Mouse (Mus musculus) hindbrain, postnatal 0 days (tissue): ENCODE measurements around the gene Ccr6. TPM values are rescaled to one million over a fixed set of nuclear protein-coding genes. Genes with fewer than 3 reads are reported as not detected.

Experiments
- ATAC-seq: fragments of 200-750 bp; cut with Nextera tagmentation; 2 replicates; pipeline ENCODE4 v1.8.0; 2017; ENCODE audit warnings: mild to moderate bottlenecking, moderate TSS enrichment, moderate library complexity
- DNase-seq: peaks from one replicate; pipeline ENCODE4 v3.0.0-alpha.2; 2015; ENCODE audit warnings: low spot score
- H3K27ac ChIP-seq: fragments of 300-500 bp; sonication (generic); 2 replicates; pipeline ENCODE4 v1.5.1; 2014; ENCODE audit warnings: mild to moderate bottlenecking
- H3K27me3 ChIP-seq: fragments of 300-500 bp; sonication (generic); 2 replicates; pipeline ENCODE4 v1.6.1; 2014; ENCODE audit warnings: low read length, mixed read lengths; ENCODE audit not compliant: insufficient read depth
- H3K36me3 ChIP-seq: fragments of 300-500 bp; sonication (generic); 2 replicates; pipeline ENCODE4 v1.6.1; 2014; ENCODE audit warnings: low read length, mixed read lengths; ENCODE audit not compliant: insufficient read depth
- H3K4me1 ChIP-seq: fragments of 300-500 bp; sonication (generic); 2 replicates; pipeline ENCODE4 v1.6.1; 2014; ENCODE audit warnings: antibody characterized with exemption, low read length, mixed read lengths; ENCODE audit not compliant: insufficient read depth
- H3K4me2 ChIP-seq: fragments of 300-500 bp; sonication (generic); 2 replicates; pipeline ENCODE4 v1.6.1; 2014; ENCODE audit warnings: low read depth, mild to moderate bottlenecking, low read length, moderate library complexity, mixed read lengths
- H3K4me3 ChIP-seq: fragments of 300-500 bp; sonication (generic); 2 replicates; pipeline ENCODE4 v1.5.1; 2014; ENCODE audit warnings: low read length
- H3K9ac ChIP-seq: fragments of 300-500 bp; sonication (generic); replicated peaks from 2 replicates; pipeline ENCODE4 v1.6.1; 2014; ENCODE audit warnings: mild to moderate bottlenecking, low read length, moderate library complexity, mixed read lengths
- H3K9me3 ChIP-seq: fragments of 300-500 bp; sonication (generic); 2 replicates; pipeline ENCODE4 v1.6.1; 2016; ENCODE audit warnings: low read length, mixed read lengths
- CTCF ChIP-seq: IDR thresholded peaks from 2 replicates; pipeline ENCODE4 v1.5.1; 2016; ENCODE audit warnings: antibody characterized with exemption, control low read depth, low read depth
- WGBS: fragments of 180-500 bp; shearing (Covaris S2); extraction: QIAGEN DNeasy Blood & Tissue Kit; methylation state at CpG from one replicate; pipeline ENCODE4 v1.1.7; 2014; 5-methylcytosine and 5-hydroxymethylcytosine counted together
- polyA plus RNA-seq: library from polyadenylated mRNA; unstranded; fragments of >200 nt; fragmentation: Nextera tagmentation; extraction: Ambion mirVana; gene quantifications from 2 replicates; pipeline ENCODE4 v1.2.1, GENCODE M21; 2015
- total RNA-seq: library from RNA; depleted of rRNA; stranded (reverse); fragments of >200 nt; gene quantifications from 2 replicates; pipeline ENCODE4 v1.2.3, GENCODE M21; 2014

Gene Ccr6
- total and polyA plus RNA-seq, 2 experiments from 2014 or later, result not detected

- Histone ChIP-seq H3K4me1 (no peaks in the 10 kb centered on the region), H3K27ac (no peak overlapping the region), H3K36me3 (no peaks in the 10 kb centered on the region), H3K9me3 (no peaks in the 10 kb centered on the region), H3K9ac (no peak overlapping the region), H3K4me2 (no peak overlapping the region), H3K4me3 (no peak overlapping the region), H3K27me3 (no peaks in the 10 kb centered on the region)
- ATAC-seq (no peak), DNase-seq (no peak)
- WGBS, result 89% methylated on average over 1 of the region's 1 CpGs
- no peak for TF ChIP-seq CTCF
These were observed 21.5 kb upstream of the Ccr6 start for GRCm38 (mm10) chr17:8214369-8214768.

GRCm38 (mm10) chr17:8215016-8215745 is 20.7 kb upstream of the Ccr6 start:
- TF ChIP-seq CTCF, result no peak
- H3K4me3 ChIP-seq, result no peak overlapping the region
- H3K4me2 ChIP-seq, result no peak overlapping the region
- H3K27me3 ChIP-seq, result no peaks in the 10 kb centered on the region
- no peaks in the 10 kb centered on the region for H3K9me3 ChIP-seq
- WGBS, result 93% methylated on average over 12 of the region's 12 CpGs
- DNase-seq (no peak), ATAC-seq (no peak)
- H3K9ac ChIP-seq, result no peak overlapping the region
- H3K36me3 ChIP-seq, result no peaks in the 10 kb centered on the region
- no peaks in the 10 kb centered on the region for H3K4me1 ChIP-seq
- no peak overlapping the region for H3K27ac ChIP-seq

- no peaks in the 10 kb centered on the region for H3K36me3 ChIP-seq
- ATAC-seq, result no peak
- H3K4me1 ChIP-seq, result no peaks in the 10 kb centered on the region
- H3K9me3 ChIP-seq, result no peaks in the 10 kb centered on the region
- H3K4me2 ChIP-seq, result no peak overlapping the region
- no peak overlapping the region for H3K9ac ChIP-seq
- DNase-seq, result no peak
- no peak overlapping the region for H3K4me3 ChIP-seq
- no peak for TF ChIP-seq CTCF
- 65% methylated on average over 10 of the region's 10 CpGs for WGBS
- no peak overlapping the region for H3K27ac ChIP-seq
- H3K27me3 ChIP-seq, result no peaks in the 10 kb centered on the region
These were observed 12.6 kb upstream of the Ccr6 start for GRCm38 (mm10) chr17:8223225-8223624.

GRCm38 (mm10) chr17:8224072-8224471 is 11.8 kb upstream of the Ccr6 start:
- no peaks in the 10 kb centered on the region for H3K27me3 ChIP-seq
- 79% methylated on average over 1 of the region's 1 CpGs for WGBS
- H3K27ac ChIP-seq, result no peak overlapping the region
- no peak overlapping the region for H3K9ac ChIP-seq
- DNase-seq (no peak), ATAC-seq (no peak)
- H3K4me3 ChIP-seq, result no peak overlapping the region
- no peaks in the 10 kb centered on the region for H3K9me3 ChIP-seq
- H3K4me2 ChIP-seq, result no peak overlapping the region
- no peaks in the 10 kb centered on the region for H3K36me3 ChIP-seq
- no peak for TF ChIP-seq CTCF
- no peaks in the 10 kb centered on the region for H3K4me1 ChIP-seq

GRCm38 (mm10) chr17:8225166-8225565 is 10.7 kb upstream of the Ccr6 start:
- Histone ChIP-seq H3K9ac (no peak overlapping the region), H3K36me3 (no peaks in the 10 kb centered on the region), H3K27ac (no peak overlapping the region), H3K4me3 (no peak overlapping the region), H3K4me2 (no peak overlapping the region), H3K4me1 (no peaks in the 10 kb centered on the region), H3K9me3 (no peaks in the 10 kb centered on the region), H3K27me3 (no peaks in the 10 kb centered on the region)
- DNase-seq (no peak), ATAC-seq (no peak)
- TF ChIP-seq CTCF, result no peak
- 84% methylated on average over 2 of the region's 2 CpGs for WGBS

- 80% methylated on average over 4 of the region's 4 CpGs for WGBS
- no peak for ATAC-seq
These were observed 10.1 kb upstream of the Ccr6 start for GRCm38 (mm10) chr17:8225746-8226145.

GRCm38 (mm10) chr17:8228622-8229021 is 7.2 kb upstream of the Ccr6 start:
- ATAC-seq (no peak), DNase-seq (no peak)
- Histone ChIP-seq H3K4me2 (no peak overlapping the region), H3K4me1 (no peaks in the 10 kb centered on the region), H3K27me3 (no peaks in the 10 kb centered on the region), H3K9ac (no peak overlapping the region), H3K4me3 (no peak overlapping the region), H3K36me3 (no peaks in the 10 kb centered on the region), H3K9me3 (no peaks in the 10 kb centered on the region), H3K27ac (no peak overlapping the region)
- TF ChIP-seq CTCF, result no peak
- 33% methylated on average over 9 of the region's 9 CpGs for whole genome bisulfite sequencing

More at GRCm38 (mm10) chr17:8225746-8226145, 10.1 kb upstream of the Ccr6 start:
- TF ChIP-seq CTCF, result no peak
- Histone ChIP-seq H3K36me3 (no peaks in the 10 kb centered on the region), H3K27ac (no peak overlapping the region), H3K27me3 (no peaks in the 10 kb centered on the region), H3K4me2 (no peak overlapping the region), H3K4me3 (no peak overlapping the region), H3K9ac (no peak overlapping the region), H3K9me3 (no peaks in the 10 kb centered on the region), H3K4me1 (no peaks in the 10 kb centered on the region)
- no peak for DNase-seq
